Mouse (Mus musculus) monocyte, adult 5-6 weeks (primary cell): ENCODE data around the gene Zranb1. TPM values are rescaled to one million over a fixed set of nuclear protein-coding genes. Genes with fewer than 3 reads are reported as not detected.

ENCODE experiments used
- ATAC-seq: fragments of 153-309, 156-312 bp; replicated peaks from 2 replicates; pipeline ENCODE4 v1.8.0; 2017; ENCODE audit warnings: mild to moderate bottlenecking; ENCODE audit not compliant: low TSS enrichment, insufficient number of reproducible peaks, severe bottlenecking, poor library complexity, low FRiP score
- total RNA-seq: library from RNA; stranded (forward); fragments of 200-1000, 200-491, 200-594 nt; gene quantifications from 3 replicates; pipeline ENCODE4 v1.2.3, GENCODE M21; 2017

Zranb1 gene
- total RNA-seq, 1 experiment from 2014 or later, result 67.5 TPM

- ATAC-seq, result no peak
Measured at GRCm38 (mm10) chr7:132992967-132993615, 62.1 kb downstream of the Zranb1 start.

- ATAC-seq, result no peak
Measured at GRCm38 (mm10) chr7:132994120-132994519, 63.2 kb downstream of the Zranb1 start.

GRCm38 (mm10) chr7:132994628-132995191 lies 63.8 kb downstream of the Zranb1 start:
- no peak for ATAC-seq

DNA sequence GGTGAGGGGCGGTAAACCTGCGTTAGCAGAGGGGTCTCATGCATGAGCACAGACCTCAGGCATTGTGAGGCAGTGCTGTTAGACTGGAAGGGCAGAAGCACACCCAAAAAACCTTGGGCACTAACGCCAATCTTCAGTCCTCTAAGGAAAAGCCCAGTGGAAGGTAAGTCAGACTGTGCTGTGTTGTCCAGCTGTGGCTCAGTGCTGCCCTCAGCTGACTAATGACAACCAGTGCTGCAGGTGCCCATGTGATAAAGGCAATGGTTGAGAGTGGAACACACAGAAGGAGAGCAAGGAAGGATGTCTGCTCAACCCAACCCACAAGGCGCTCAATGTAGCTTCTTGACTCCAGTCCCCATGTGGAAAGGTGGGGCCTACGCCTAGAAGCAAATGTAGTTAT lies 65.4 kb downstream of the Zranb1 start:
- ATAC-seq, result no peak

DNA sequence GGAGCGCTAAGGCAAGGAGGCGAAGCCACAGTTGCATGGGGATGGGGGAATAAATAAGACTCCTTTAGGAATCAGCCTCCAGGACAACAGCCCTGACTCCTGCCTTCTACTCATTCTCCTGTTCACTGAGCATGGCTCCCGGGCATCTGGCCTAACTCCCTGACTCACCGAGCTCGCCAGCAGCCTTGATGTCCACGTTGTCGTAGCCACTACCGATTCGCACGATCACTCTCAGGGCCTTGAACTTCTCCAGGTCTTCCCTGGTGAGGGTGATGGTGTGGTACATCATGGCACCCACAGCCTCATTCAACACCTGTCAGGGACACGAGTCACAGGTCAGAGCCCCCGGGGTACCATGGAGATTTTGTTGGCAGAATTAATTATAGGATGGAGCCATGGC lies 67.7 kb downstream of the Zranb1 start:
- ATAC-seq, result no peak

DNA sequence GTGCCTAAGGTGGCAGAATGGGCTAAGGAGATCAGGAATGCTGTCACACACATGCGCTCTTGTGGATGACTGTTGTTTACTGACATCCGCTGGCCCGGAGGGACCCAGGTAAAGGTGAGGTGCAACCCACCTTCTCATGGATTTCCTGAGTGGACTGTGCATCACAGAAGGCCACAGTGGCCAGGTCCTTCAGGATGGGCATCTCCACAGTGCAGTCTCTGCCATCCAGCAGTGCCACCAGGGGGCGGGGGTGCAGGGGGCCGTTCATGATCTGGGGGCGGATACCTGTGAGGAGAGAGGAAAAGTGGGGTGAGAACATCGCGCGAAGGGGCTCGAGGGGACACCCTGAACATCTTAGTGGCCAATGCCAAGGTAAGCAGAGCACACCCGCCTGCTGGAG lies 68.1 kb downstream of the Zranb1 start:
- ATAC-seq, result no peak

GRCm38 (mm10) chr7:133001388-133001787 lies 70.4 kb downstream of the Zranb1 start:
- no peak for ATAC-seq

DNA sequence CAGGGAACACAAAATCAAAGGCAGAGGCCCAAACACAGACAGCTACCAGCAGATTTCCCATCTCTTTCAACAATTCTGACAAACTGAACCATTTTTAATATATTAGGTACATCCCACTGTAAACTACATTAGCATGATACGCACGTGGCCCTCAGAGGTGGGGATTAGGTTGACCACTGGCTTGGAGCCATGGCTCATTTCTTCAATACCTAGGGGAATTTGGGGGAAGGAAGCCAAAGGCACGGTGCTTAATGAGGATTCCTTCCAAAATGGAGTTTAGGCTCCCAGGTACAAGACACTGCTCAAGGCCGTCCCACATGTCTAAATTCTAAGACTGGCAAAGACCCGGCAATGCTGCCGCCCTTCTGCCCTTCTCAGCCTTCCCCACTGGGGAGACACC lies 71.3 kb downstream of the Zranb1 start:
- no peak for ATAC-seq

DNA sequence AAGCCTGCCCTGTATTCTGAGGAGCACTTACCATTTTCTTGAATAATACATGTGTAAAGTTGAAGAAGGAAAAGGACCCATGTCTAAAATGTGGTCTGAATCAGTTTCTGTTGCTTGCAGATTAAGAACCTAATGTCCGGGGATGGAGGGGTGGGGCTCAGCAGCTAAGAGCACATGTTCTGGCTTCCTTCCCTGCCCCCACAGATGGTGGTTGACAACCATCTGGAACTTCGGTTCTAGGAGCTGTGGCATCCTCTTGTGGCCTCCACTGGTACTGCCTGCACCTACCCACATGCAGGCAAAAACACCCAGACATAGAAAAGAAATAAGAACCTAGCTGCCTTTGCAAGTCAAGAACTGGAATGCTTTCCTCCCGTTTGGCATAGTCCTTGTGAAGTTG lies 72.5 kb downstream of the Zranb1 start:
- no peak for ATAC-seq

- ATAC-seq, result no peak
Measured at GRCm38 (mm10) chr7:133005772-133006171, 74.8 kb downstream of the Zranb1 start.

- ATAC-seq, result no peak
Measured at GRCm38 (mm10) chr7:133007343-133007742, 76.4 kb downstream of the Zranb1 start.

- no peak for ATAC-seq
Measured at GRCm38 (mm10) chr7:133008663-133009062, 77.7 kb downstream of the Zranb1 start.

- no peak for ATAC-seq
Measured at GRCm38 (mm10) chr7:133009676-133010075, 78.7 kb downstream of the Zranb1 start.

- ATAC-seq, result no peak
Measured at GRCm38 (mm10) chr7:133010477-133010876, 79.5 kb downstream of the Zranb1 start.

DNA sequence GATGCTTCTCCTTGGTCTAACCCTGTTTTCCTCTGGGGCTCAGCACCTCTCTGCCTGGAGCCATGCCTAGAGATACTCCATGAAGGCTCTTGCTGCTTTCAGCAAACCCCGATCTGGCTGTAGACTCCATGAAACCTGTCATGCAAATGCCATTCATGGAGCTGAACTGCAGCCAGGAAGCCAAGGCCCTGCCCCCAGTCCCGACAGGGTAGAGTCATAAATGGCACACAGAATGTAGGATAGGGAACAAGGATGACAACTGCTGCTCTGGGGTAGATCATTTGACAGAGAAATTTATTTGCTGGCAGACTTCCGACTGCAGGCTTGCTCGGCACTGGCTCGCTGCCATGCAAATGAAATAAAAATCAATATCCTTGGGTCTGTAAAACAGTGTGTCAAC lies 80.2 kb downstream of the Zranb1 start:
- no peak for ATAC-seq

- ATAC-seq, result no peak
Measured at GRCm38 (mm10) chr7:133011611-133012010, 80.7 kb downstream of the Zranb1 start.

- ATAC-seq, result no peak
Measured at GRCm38 (mm10) chr7:133012637-133013366, 81.9 kb downstream of the Zranb1 start.

- no peak for ATAC-seq
Measured at GRCm38 (mm10) chr7:133013923-133014322, 83.0 kb downstream of the Zranb1 start.

- no peak for ATAC-seq
Measured at GRCm38 (mm10) chr7:133014631-133015030, 83.7 kb downstream of the Zranb1 start.

DNA sequence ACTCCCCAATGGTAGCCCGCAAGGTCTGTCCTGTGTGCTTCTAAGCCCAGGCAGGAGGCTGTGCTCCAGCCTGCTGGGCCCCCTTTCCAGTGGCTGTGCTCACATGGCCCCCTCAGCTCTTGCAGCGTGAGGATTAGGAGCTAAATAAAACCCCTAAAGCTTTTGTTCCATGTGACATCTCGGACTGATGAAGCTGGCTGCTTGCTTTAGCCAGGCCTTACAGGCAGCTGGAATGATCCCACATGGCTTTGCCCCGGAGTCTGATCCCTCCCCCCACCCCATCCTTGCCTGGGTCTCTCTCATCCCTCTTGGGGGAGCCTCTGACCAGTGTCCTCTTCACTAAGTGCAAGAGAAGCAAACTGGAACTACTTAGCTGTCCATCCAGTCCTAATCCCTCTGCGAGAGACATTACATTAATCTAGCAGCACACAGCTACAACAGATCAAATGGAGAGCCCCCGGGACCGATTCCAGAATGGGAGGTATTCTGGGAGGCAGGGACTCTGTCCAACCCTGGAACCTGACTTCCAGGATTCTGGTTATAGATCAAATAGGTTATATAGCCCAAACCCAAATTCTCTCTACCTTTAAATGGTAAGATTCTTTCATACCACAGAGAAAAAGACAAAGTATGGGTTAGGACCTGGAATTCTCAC lies 84.6 kb downstream of the Zranb1 start:
- no peak for ATAC-seq
